9 mouse cellular contexts compared by ENCODE assay signal in the genomic region with DNA sequence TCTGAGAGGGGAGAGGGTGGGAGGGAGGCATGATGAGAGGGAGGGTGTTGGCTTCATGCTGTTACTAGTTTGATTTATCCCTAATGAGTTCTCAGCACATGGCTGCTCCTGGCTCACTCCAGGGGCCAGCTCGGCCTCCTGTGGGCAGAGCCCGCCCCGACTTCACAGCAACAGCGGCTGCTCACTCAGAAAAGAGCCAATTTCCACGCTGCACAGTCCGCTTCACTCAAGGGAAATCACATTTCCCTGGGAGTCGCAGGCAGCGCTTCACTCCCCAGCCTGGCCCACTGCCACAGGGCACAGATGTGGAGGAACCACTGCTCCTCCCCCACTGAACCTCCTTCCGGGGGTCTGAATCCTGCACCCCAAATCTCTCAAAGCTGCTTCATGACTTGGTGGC. TPM values are rescaled to one million over a fixed set of nuclear protein-coding genes. Genes with fewer than 3 reads are reported as not detected.
DNase-seq lines count a peak whose midpoint lies in the region; ATAC-seq lines count a peak whose summit lies in the region.
"Had no signal": no experiment of that assay in that cellular context is flagged by ENCODE, and none has a peak within 500 bp of the region (broad histone marks: within the 10 kb centered on the region; RNA-seq: fewer than 3 reads in every experiment).

No protein-coding gene starts in this region.

- no peak overlapping the region for H3K4me3 ChIP-seq in hindbrain, embryonic 16.5 days (ENCODE audit: low read length)
- no peak overlapping the region for H3K4me3 ChIP-seq in stomach, embryonic 16.5 days (replicated peaks; ENCODE audit: low read length)

- H3K27ac ChIP-seq in hindbrain, embryonic 16.5 days (ENCODE audit: low read depth, low read length): peak overlapping the region; percentile 51
- peak overlapping the region; percentile 4; the same call in 1 of the 2 replicates for H3K27ac ChIP-seq in stomach, embryonic 16.5 days (ENCODE audit: low read length)

- no peaks in the 10 kb centered on the region for H3K9me3 ChIP-seq in hindbrain, embryonic 16.5 days (ENCODE audit: control insufficient read depth, low read length)
- no peaks in the 10 kb centered on the region for H3K9me3 ChIP-seq in stomach, embryonic 16.5 days (replicated peaks; ENCODE audit: control insufficient read depth, low read length)

- 3% methylated on average over 9 of the region's 9 CpGs for WGBS in hindbrain, embryonic 16.5 days
- WGBS in stomach, embryonic 16.5 days: 9% methylated on average over 9 of the region's 9 CpGs

- peak; percentile 84 for ATAC-seq in hindbrain, embryonic 16.5 days
- ATAC-seq in stomach, embryonic 16.5 days (ENCODE audit: insufficient read depth, low FRiP score): peak; percentile 37
- no peak for ATAC-seq in CD4-positive, CD25-positive, alpha-beta regulatory T cell, adult 4 months

- no peaks in the 10 kb centered on the region for H3K36me3 ChIP-seq in hindbrain, embryonic 16.5 days (ENCODE audit: control insufficient read depth, insufficient read depth, low read length)
- H3K36me3 ChIP-seq in stomach, embryonic 16.5 days (ENCODE audit: control insufficient read depth, insufficient read depth, low read length): no peaks in the 10 kb centered on the region

- H3K27me3 ChIP-seq in hindbrain, embryonic 16.5 days (replicated peaks; ENCODE audit: control insufficient read depth, insufficient read depth, low read length): no peaks in the 10 kb centered on the region
- no peaks in the 10 kb centered on the region for H3K27me3 ChIP-seq in stomach, embryonic 16.5 days (ENCODE audit: control insufficient read depth, insufficient read depth, low read length)

- H3K4me2 ChIP-seq in hindbrain, embryonic 16.5 days (ENCODE audit: low read length): no peak overlapping the region; the same call in 1 of the 2 replicates
- H3K4me2 ChIP-seq in stomach, embryonic 16.5 days (ENCODE audit: low read depth, low read length): no peak overlapping the region

- peak; percentile 54 for DNase-seq in testis, postnatal 10 days (ENCODE audit: low spot score)
- DNase-seq in testis, postnatal 14 days (ENCODE audit: low spot score): no peak
- DNase-seq in mesoderm, embryonic 11.5 days (ENCODE audit: low read depth, low spot score): peak; percentile 34
- no peak for DNase-seq in urinary bladder, adult 18-20 months (ENCODE audit: low spot score in 2 of 2)
- DNase-seq in right cerebral cortex, adult 18-20 months: no peak
- DNase-seq: lung, postnatal 36 days had no signal

- H3K4me1 ChIP-seq in hindbrain, embryonic 16.5 days (ENCODE audit: control insufficient read depth, insufficient read depth, low read depth, low read length): peaks cover 10% of the 10 kb centered on the region
- H3K4me1 ChIP-seq in stomach, embryonic 16.5 days (ENCODE audit: control insufficient read depth, insufficient read depth, low read length): peaks cover 27% of the 10 kb centered on the region

- peak overlapping the region; percentile 41; the same call in 1 of the 2 replicates for H3K9ac ChIP-seq in hindbrain, embryonic 16.5 days (ENCODE audit: low read depth, low read length)
- peak overlapping the region; percentile 8; the same call in 1 of the 2 replicates for H3K9ac ChIP-seq in stomach, embryonic 16.5 days (ENCODE audit: low read length)

RNA-seq across cellular contexts. Expression of a gene that starts 49.3 kb away (rescaled TPM):
- polyA plus RNA-seq in hindbrain, embryonic 16.5 days (2015; fragmentation: Nextera tagmentation; extraction: Ambion mirVana): 1.5 and 2.3 TPM in 2 replicates
- 9.4 and 10.2 TPM in 2 replicates for polyA plus RNA-seq in stomach, embryonic 16.5 days (2015; fragmentation: Nextera tagmentation; extraction: Ambion mirVana)
- polyA plus RNA-seq in CD4-positive, CD25-positive, alpha-beta regulatory T cell, adult 4 months (2017; shearing (Covaris generic)): 100 to 1,000 TPM in 1 of 2 experiments, 10 to 100 TPM in 1; 86.5 to 142 TPM

RNA-seq across cellular contexts. Expression of a gene that starts 58.7 kb away (rescaled TPM):
- polyA plus RNA-seq in hindbrain, embryonic 16.5 days (2015; fragmentation: Nextera tagmentation; extraction: Ambion mirVana): 21.2 and 24.0 TPM in 2 replicates
- 0.17 and 0.67 TPM in 2 replicates for polyA plus RNA-seq in stomach, embryonic 16.5 days (2015; fragmentation: Nextera tagmentation; extraction: Ambion mirVana)
- polyA plus RNA-seq in CD4-positive, CD25-positive, alpha-beta regulatory T cell, adult 4 months (2017; shearing (Covaris generic)): not detected

Comparison
In these comparisons a context has a peak if more than half of its experiments do, and no peak if none do; other contexts are left out.
1. DNase-seq: peak in testis, postnatal 10 days (single experiment) and mesoderm, embryonic 11.5 days (single experiment); none in testis, postnatal 14 days (single experiment), urinary bladder, adult 18-20 months (0 of 2) and right cerebral cortex, adult 18-20 months (single experiment).
2. RNA of a gene that starts 58.7 kb away (polyA plus RNA-seq): 21.2 to 24.0 TPM in hindbrain, embryonic 16.5 days; 0.17 to 0.67 TPM in stomach, embryonic 16.5 days and not detected in CD4-positive, CD25-positive, alpha-beta regulatory T cell, adult 4 months; every median in the first group is over 10 times any median in the second.